Mouse (Mus musculus) midbrain, embryonic 15.5 days (tissue): Measurements from ENCODE around the gene Gm3854. TPM values are rescaled to one million over a fixed set of nuclear protein-coding genes. Genes with fewer than 3 reads are reported as not detected.
"Not testable (repeated sequence)": the region's sequence is repeated elsewhere in the genome, so short reads cannot be mapped to it uniquely, and the experiment has no call there.

ENCODE experiments used
- ATAC-seq: fragments of 200-750 bp; cut with Nextera tagmentation; replicated peaks from 2 replicates; pipeline ENCODE4 v1.8.0; 2017; ENCODE audit warnings: moderate TSS enrichment
- H3K27ac ChIP-seq: fragments of 300-500 bp; sonication (generic); 2 replicates; pipeline ENCODE4 v1.5.1; 2015; ENCODE audit warnings: mild to moderate bottlenecking, inconsistent platforms
- H3K27me3 ChIP-seq: fragments of 300-500 bp; sonication (generic); replicated peaks from 2 replicates; pipeline ENCODE4 v1.6.1; 2015; ENCODE audit warnings: inconsistent platforms
- H3K36me3 ChIP-seq: fragments of 300-500 bp; sonication (generic); replicated peaks from 2 replicates; pipeline ENCODE4 v1.6.1; 2015; ENCODE audit warnings: inconsistent platforms
- H3K4me1 ChIP-seq: fragments of 300-500 bp; sonication (generic); 2 replicates; pipeline ENCODE4 v1.6.1; 2015; ENCODE audit warnings: inconsistent platforms
- H3K4me2 ChIP-seq: fragments of 300-500 bp; sonication (generic); 2 replicates; pipeline ENCODE4 v1.6.1; 2015; ENCODE audit warnings: inconsistent platforms, mild to moderate bottlenecking, moderate library complexity
- H3K4me3 ChIP-seq: fragments of 300-500 bp; sonication (generic); 2 replicates; pipeline ENCODE4 v1.5.1; 2015; ENCODE audit warnings: mild to moderate bottlenecking, inconsistent platforms
- H3K9ac ChIP-seq: fragments of 300-500 bp; sonication (generic); 2 replicates; pipeline ENCODE4 v1.6.1; 2015; ENCODE audit warnings: mild to moderate bottlenecking, inconsistent platforms
- H3K9me3 ChIP-seq: fragments of 300-500 bp; sonication (generic); 2 replicates; pipeline ENCODE4 v1.6.1; 2016; ENCODE audit warnings: inconsistent platforms
- WGBS: fragments of 180-500 bp; shearing (Covaris S2); methylation state at CpG from one replicate; pipeline ENCODE4 v1.1.7; 2015; ENCODE audit warnings: mixed read lengths; 5-methylcytosine and 5-hydroxymethylcytosine counted together
- polyA plus RNA-seq: library from polyadenylated mRNA; unstranded; fragments of >200 nt; fragmentation: Nextera tagmentation; extraction: Ambion mirVana; gene quantifications from 2 replicates; pipeline ENCODE4 v1.2.1, GENCODE M21; 2015

The Gm3854 gene
- polyA plus RNA-seq, 1 experiment from 2014 or later: 11.1 TPM

- Histone ChIP-seq H3K9ac (peak within 1 kb of the TSS; percentile 63), H3K4me1 (peaks cover 21% of the 10 kb centered on the region), H3K4me3 (peak within 1 kb of the TSS; percentile 60), H3K27ac (peak within 1 kb of the TSS; percentile 95), H3K9me3 (no peaks in the 10 kb centered on the region), H3K4me2 (peak within 1 kb of the TSS; percentile 65), H3K36me3 (no peaks in the 10 kb centered on the region), H3K27me3 (no peaks in the 10 kb centered on the region)
- WGBS: 0% methylated on average over 23 of the region's 23 CpGs
- ATAC-seq: peak; percentile 87
Measured at GRCm38 (mm10) chr7:6363047-6363488, 19.5 kb downstream of the Gm3854 start, which contains the start of gene Zfp78. TSS of gene Zfp78 (plus strand) at chr7:6363280.

GRCm38 (mm10) chr7:6364761-6365160 lies 21.2 kb downstream of the Gm3854 start:
- Histone ChIP-seq H3K9me3 (no peaks in the 10 kb centered on the region), H3K4me2 (peak overlapping the region; percentile 65; the same call in 1 of the 2 replicates), H3K27me3 (no peaks in the 10 kb centered on the region), H3K27ac (no peak overlapping the region), H3K4me1 (peaks cover 17% of the 10 kb centered on the region), H3K36me3 (no peaks in the 10 kb centered on the region), H3K4me3 (no peak overlapping the region), H3K9ac (no peak overlapping the region)
- no peak for ATAC-seq
- 70% methylated on average over 1 of the region's 1 CpGs for WGBS

- H3K9ac ChIP-seq: no peak overlapping the region
- no peak overlapping the region for H3K4me3 ChIP-seq
- no peak overlapping the region for H3K4me2 ChIP-seq
- 92% methylated on average over 5 of the region's 5 CpGs for WGBS
- no peaks in the 10 kb centered on the region; the same call in 1 of the 2 replicates for H3K36me3 ChIP-seq
- no peak overlapping the region for H3K27ac ChIP-seq
- peaks cover 14% of the 10 kb centered on the region for H3K4me1 ChIP-seq
- no peaks in the 10 kb centered on the region for H3K9me3 ChIP-seq
- no peak for ATAC-seq
- no peaks in the 10 kb centered on the region for H3K27me3 ChIP-seq
Measured at GRCm38 (mm10) chr7:6367185-6367584, 23.6 kb downstream of the Gm3854 start.

GRCm38 (mm10) chr7:6368146-6368545 lies 24.6 kb downstream of the Gm3854 start:
- H3K27me3 ChIP-seq, H3K9me3 ChIP-seq, H3K27ac ChIP-seq, H3K9ac ChIP-seq, H3K4me2 ChIP-seq, H3K36me3 ChIP-seq, ATAC-seq, H3K4me3 ChIP-seq: not testable (repeated sequence)
- H3K4me1 ChIP-seq: peaks cover 14% of the 10 kb centered on the region
- 84% methylated on average over 5 of the region's 5 CpGs for WGBS

GRCm38 (mm10) chr7:6369460-6369859 lies 25.9 kb downstream of the Gm3854 start:
- Histone ChIP-seq H3K36me3 (no peaks in the 10 kb centered on the region; the same call in 1 of the 2 replicates), H3K9ac (no peak overlapping the region), H3K4me3 (no peak overlapping the region), H3K9me3 (no peaks in the 10 kb centered on the region), H3K27me3 (no peaks in the 10 kb centered on the region), H3K27ac (no peak overlapping the region), H3K4me1 (peaks cover 4% of the 10 kb centered on the region), H3K4me2 (no peak overlapping the region)
- no peak for ATAC-seq
- WGBS: 87% methylated on average over 3 of the region's 3 CpGs

GRCm38 (mm10) chr7:6372993-6373392 lies 29.4 kb downstream of the Gm3854 start:
- H3K36me3 ChIP-seq: peaks cover 5% of the 10 kb centered on the region; the same call in 1 of the 2 replicates
- H3K4me2 ChIP-seq: no peak overlapping the region
- 93% methylated on average over 3 of the region's 3 CpGs for WGBS
- H3K27me3 ChIP-seq: no peaks in the 10 kb centered on the region
- no peak for ATAC-seq
- no peaks in the 10 kb centered on the region for H3K9me3 ChIP-seq
- H3K27ac ChIP-seq: no peak overlapping the region
- no peak overlapping the region for H3K9ac ChIP-seq
- no peak overlapping the region for H3K4me3 ChIP-seq
- no peaks in the 10 kb centered on the region for H3K4me1 ChIP-seq

- H3K4me3 ChIP-seq: no peak overlapping the region
- 0 out of 2 replicates have a peak, but pooled peaks cover 5% of the 10 kb centered on the region for H3K36me3 ChIP-seq
- H3K27ac ChIP-seq: no peak overlapping the region
- no peaks in the 10 kb centered on the region for H3K9me3 ChIP-seq
- ATAC-seq: no peak
- no peak overlapping the region for H3K4me2 ChIP-seq
- no peaks in the 10 kb centered on the region for H3K27me3 ChIP-seq
- no peak overlapping the region for H3K9ac ChIP-seq
- H3K4me1 ChIP-seq: peaks cover 9% of the 10 kb centered on the region
- 87% methylated on average over 8 of the region's 8 CpGs for WGBS
Measured at GRCm38 (mm10) chr7:6378441-6378840, 34.9 kb downstream of the Gm3854 start.

GRCm38 (mm10) chr7:6381431-6381830 lies 37.9 kb downstream of the Gm3854 start:
- H3K4me3 ChIP-seq: no peak overlapping the region
- ATAC-seq: no peak

GRCm38 (mm10) chr7:6383044-6383455 lies 39.5 kb downstream of the Gm3854 start, which contains the start of gene Zfp28:
TSS of gene Zfp28 (plus strand) at chr7:6383295.
- under 1% methylated on average over 28 of the region's 28 CpGs for WGBS
- Histone ChIP-seq H3K36me3 (no peaks in the 10 kb centered on the region), H3K9me3 (no peaks in the 10 kb centered on the region), H3K27me3 (no peaks in the 10 kb centered on the region), H3K4me3 (peak within 1 kb of the TSS; percentile 85), H3K4me2 (peak within 1 kb of the TSS; percentile 93), H3K4me1 (peaks cover 24% of the 10 kb centered on the region), H3K9ac (peak within 1 kb of the TSS; percentile 82), H3K27ac (peak within 1 kb of the TSS; percentile 67)
- peak; percentile 95 for ATAC-seq

More at GRCm38 (mm10) chr7:6381431-6381830, 37.9 kb downstream of the Gm3854 start:
- 84% methylated on average over 2 of the region's 2 CpGs for WGBS
- H3K4me2 ChIP-seq: no peak overlapping the region
- peaks cover 24% of the 10 kb centered on the region for H3K4me1 ChIP-seq
- no peaks in the 10 kb centered on the region for H3K36me3 ChIP-seq
- H3K9me3 ChIP-seq: no peaks in the 10 kb centered on the region
- H3K27me3 ChIP-seq: no peaks in the 10 kb centered on the region
- H3K9ac ChIP-seq: no peak overlapping the region
- no peak overlapping the region for H3K27ac ChIP-seq

- peak overlapping the region; percentile 82; the same call in 1 of the 2 replicates for H3K9ac ChIP-seq
- peak; percentile 21 for ATAC-seq
- WGBS: 69% methylated on average over 8 of the region's 8 CpGs
Measured at GRCm38 (mm10) chr7:6384011-6384410, 40.5 kb downstream of the Gm3854 start.

GRCm38 (mm10) chr7:6386995-6387394 lies 43.4 kb downstream of the Gm3854 start:
- Histone ChIP-seq H3K9me3 (no peaks in the 10 kb centered on the region), H3K27ac (no peak overlapping the region), H3K27me3 (no peaks in the 10 kb centered on the region), H3K4me3 (no peak overlapping the region), H3K4me1 (peaks cover 24% of the 10 kb centered on the region), H3K36me3 (peaks cover 20% of the 10 kb centered on the region), H3K9ac (no peak overlapping the region), H3K4me2 (no peak overlapping the region)
- WGBS: 94% methylated on average over 8 of the region's 8 CpGs
- no peak for ATAC-seq

More at GRCm38 (mm10) chr7:6384011-6384410, 40.5 kb downstream of the Gm3854 start:
- Histone ChIP-seq H3K4me1 (peaks cover 24% of the 10 kb centered on the region), H3K36me3 (no peaks in the 10 kb centered on the region), H3K4me3 (peak overlapping the region; percentile 85), H3K4me2 (peak overlapping the region; percentile 93), H3K27me3 (no peaks in the 10 kb centered on the region), H3K27ac (no peak overlapping the region), H3K9me3 (no peaks in the 10 kb centered on the region)

- Histone ChIP-seq H3K4me3 (no peak overlapping the region), H3K27me3 (no peaks in the 10 kb centered on the region), H3K9me3 (no peaks in the 10 kb centered on the region), H3K9ac (no peak overlapping the region), H3K27ac (no peak overlapping the region), H3K36me3 (peaks cover 37% of the 10 kb centered on the region), H3K4me2 (no peak overlapping the region), H3K4me1 (peaks cover 10% of the 10 kb centered on the region)
- ATAC-seq: no peak
- WGBS: 89% methylated on average over 5 of the region's 5 CpGs
Measured at GRCm38 (mm10) chr7:6388971-6389370, 45.4 kb downstream of the Gm3854 start.

- Histone ChIP-seq H3K4me3 (no peak overlapping the region), H3K36me3 (peaks cover 37% of the 10 kb centered on the region), H3K9ac (no peak overlapping the region), H3K27ac (no peak overlapping the region), H3K4me1 (peaks cover 5% of the 10 kb centered on the region), H3K4me2 (no peak overlapping the region), H3K27me3 (no peaks in the 10 kb centered on the region), H3K9me3 (no peaks in the 10 kb centered on the region)
- 73% methylated on average over 5 of the region's 5 CpGs for WGBS
- ATAC-seq: no peak
Measured at GRCm38 (mm10) chr7:6389449-6389848, 45.9 kb downstream of the Gm3854 start.
